Mouse (Mus musculus) megakaryocyte, embryonic 14.5 days (primary cell): ENCODE measurements around the gene Parvg. TPM values are rescaled to one million over a fixed set of nuclear protein-coding genes. Genes with fewer than 3 reads are reported as not detected.

Source experiments
- H3K27me3 ChIP-seq: replicated peaks from 2 replicates; pipeline ENCODE3; 2012; ENCODE audit warnings: inconsistent platforms
- H3K36me3 ChIP-seq: replicated peaks from 2 replicates; pipeline ENCODE3; 2012; ENCODE audit warnings: low read length, inconsistent platforms, mixed read lengths
- H3K4me1 ChIP-seq: 2 replicates; pipeline ENCODE4 v1.6.1; 2012; ENCODE audit warnings: inconsistent platforms
- H3K4me3 ChIP-seq: replicated peaks from 2 replicates; pipeline ENCODE3; 2012; ENCODE audit warnings: moderate library complexity, mild to moderate bottlenecking, inconsistent platforms
- H3K9me3 ChIP-seq: 2 replicates; pipeline ENCODE4 v1.6.1; 2012; ENCODE audit warnings: inconsistent platforms
- FLI1 ChIP-seq: IDR thresholded peaks from 2 replicates; pipeline ENCODE4 v1.6.1; 2012; ENCODE audit warnings: low read length, inconsistent platforms, mixed read lengths
- GATA1 ChIP-seq: IDR thresholded peaks from 3 replicates; pipeline ENCODE4 v1.6.1; 2012; ENCODE audit warnings: mixed read lengths, low read length, inconsistent platforms, borderline replicate concordance
- polyA plus RNA-seq: library from polyadenylated mRNA; stranded (reverse); fragments of >175 nt; gene quantifications from 2 replicates; pipeline ENCODE4 v1.2.3, GENCODE M21; 2012; ENCODE audit warnings: low replicate concordance; ENCODE audit not compliant: insufficient read depth

Parvg gene
- polyA plus RNA-seq, 1 experiment = 38.7 TPM

DNA sequence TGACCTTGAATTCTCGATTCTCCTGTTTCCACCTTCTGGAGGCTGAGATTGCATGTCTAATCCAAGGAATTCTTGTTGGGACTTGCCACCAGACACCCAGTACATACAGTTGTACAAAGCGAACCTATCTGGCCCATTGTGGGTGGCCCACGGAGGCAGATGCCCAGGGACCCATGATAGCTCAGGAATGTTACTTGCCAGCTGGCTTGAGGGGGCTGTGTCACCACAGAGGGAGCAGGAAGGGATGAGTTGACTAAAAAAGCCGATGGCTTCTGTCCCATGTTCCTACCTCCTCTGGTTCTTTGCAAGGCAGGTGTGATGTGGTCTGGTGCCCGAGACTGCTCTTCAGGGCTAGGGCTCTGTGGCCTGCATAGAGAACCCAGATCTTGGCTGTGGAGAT is 32.7 kb upstream of the Parvg start:
- Histone ChIP-seq H3K36me3 (peaks cover 97% of the 10 kb centered on the region), H3K4me3 (no peak overlapping the region), H3K27me3 (no peaks in the 10 kb centered on the region), H3K4me1 (peaks cover 65% of the 10 kb centered on the region), H3K9me3 (no peaks in the 10 kb centered on the region)
- TF ChIP-seq FLI1 (no peak), GATA1 (no peak)

DNA sequence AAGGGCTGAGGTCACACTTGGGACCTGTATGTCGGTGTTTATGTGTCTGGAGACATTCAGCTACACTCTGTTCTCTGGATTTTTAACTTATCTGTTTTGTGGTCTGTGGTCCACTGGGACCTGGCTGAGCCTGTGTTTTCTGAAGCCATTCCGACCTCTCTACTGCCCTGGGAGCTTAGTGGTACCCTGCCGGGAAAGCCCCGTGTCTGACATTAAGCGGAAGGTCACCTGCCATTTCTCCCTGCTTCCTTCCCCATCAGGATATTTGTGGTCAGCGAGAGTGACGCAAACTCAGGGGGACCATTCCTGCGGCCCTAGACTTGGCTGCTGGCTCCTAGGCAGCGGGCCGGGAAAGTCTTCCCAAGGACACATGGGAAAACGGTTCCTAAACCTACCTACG is 30.2 kb upstream of the Parvg start:
- no peaks in the 10 kb centered on the region for H3K9me3 ChIP-seq
- TF ChIP-seq FLI1 (no peak), GATA1 (no peak)
- no peaks in the 10 kb centered on the region for H3K27me3 ChIP-seq
- no peak overlapping the region for H3K4me3 ChIP-seq
- H3K4me1 ChIP-seq = peaks cover 65% of the 10 kb centered on the region
- H3K36me3 ChIP-seq = peaks cover 97% of the 10 kb centered on the region

DNA sequence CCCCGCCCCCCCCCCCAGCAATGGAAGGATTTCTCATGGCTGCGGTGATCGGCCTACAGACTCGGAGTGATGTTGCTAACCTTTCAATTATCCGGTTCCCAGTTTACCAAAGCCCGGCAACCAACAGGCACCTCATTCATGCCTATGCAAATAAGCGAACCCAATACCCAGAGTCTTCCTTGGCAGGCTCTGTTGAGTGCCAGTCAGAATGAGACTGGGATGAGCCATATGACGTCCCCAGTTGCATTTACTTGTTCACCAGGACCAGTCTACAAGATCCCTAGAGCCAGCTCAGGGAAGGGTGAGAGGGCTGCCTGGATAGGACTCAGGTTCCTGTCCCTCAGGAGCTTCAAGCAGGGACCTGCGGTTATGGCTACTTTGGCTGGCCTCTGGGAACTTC is 29.4 kb upstream of the Parvg start:
- Histone ChIP-seq H3K9me3 (no peaks in the 10 kb centered on the region), H3K4me1 (peaks cover 73% of the 10 kb centered on the region), H3K27me3 (no peaks in the 10 kb centered on the region), H3K4me3 (no peak overlapping the region), H3K36me3 (peaks cover 98% of the 10 kb centered on the region)
- no peak for TF ChIP-seq GATA1

DNA sequence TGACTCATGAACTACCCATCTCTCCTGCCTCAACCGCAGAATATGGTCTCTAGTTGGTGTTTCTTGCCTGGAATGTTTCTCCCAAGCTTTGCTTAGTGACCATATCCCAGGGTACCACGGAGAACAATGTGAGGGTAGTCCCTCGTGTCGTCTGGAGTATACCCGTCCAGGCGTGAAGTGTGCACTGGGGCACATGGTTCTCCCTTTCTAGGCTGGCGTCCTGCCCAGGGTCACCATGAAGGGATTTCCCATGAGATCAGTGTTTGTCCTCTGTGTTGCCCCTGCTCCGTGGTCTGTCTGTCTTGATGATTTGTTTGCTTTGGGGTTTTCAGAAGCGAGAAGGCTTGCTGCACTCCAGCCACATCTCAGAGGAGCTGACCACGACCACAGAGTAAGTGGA is 28.6 kb upstream of the Parvg start:
- TF ChIP-seq FLI1 = no peak
- TF ChIP-seq GATA1 = no peak
- Histone ChIP-seq H3K4me3 (no peak overlapping the region), H3K36me3 (peaks cover 98% of the 10 kb centered on the region), H3K4me1 (peaks cover 76% of the 10 kb centered on the region), H3K27me3 (no peaks in the 10 kb centered on the region), H3K9me3 (no peaks in the 10 kb centered on the region)

DNA sequence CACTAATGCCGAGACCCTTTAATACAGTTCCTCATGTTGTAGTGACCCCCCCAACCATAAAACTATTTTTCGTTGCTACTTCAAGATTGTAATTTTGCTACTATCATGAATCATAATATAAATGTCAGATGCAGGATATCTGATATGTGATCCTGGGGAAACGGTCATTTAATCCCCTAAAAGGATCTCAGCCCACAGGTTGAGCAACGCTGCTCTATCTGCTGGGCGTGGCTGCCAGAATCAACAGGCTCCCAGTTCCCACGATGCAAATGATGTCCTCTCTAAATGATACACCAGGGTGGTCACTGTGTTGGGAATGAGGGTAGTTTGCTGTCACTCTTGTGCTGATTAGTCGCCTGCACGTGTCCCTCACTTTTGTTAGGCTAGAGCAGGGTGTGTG is 26.4 kb upstream of the Parvg start:
- TF ChIP-seq GATA1 (no peak), FLI1 (no peak)
- Histone ChIP-seq H3K27me3 (no peaks in the 10 kb centered on the region), H3K9me3 (no peaks in the 10 kb centered on the region)

DNA sequence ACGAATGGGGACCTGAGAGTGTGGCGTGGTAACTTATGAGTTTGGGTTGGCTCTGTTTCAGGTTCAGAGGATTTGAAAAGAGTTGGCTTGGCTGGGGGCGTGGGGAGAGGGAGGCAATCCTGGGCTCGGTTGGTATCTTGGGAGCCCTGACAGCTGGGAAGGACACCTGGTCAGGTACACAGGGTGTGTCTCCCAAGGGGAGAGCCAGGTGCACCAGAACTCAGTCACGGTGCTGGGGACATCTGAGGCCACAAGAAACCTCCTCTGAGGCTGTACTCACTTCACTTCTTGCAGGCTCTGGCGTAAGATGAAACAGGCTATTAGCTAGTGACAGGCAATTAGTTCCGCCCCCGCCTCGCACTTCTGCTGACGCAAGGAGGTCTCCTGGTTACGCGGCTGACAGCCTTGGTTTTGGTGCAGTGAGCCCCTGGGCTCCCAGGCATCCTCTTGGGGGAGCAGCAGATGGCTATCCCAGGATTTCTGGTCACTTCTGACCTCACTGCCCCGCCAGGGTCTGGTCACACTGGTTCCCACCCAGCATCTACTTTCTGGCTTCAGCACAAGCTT is 24.9 kb upstream of the Parvg start:
- H3K4me3 ChIP-seq = no peak overlapping the region
- H3K4me1 ChIP-seq = peaks cover 85% of the 10 kb centered on the region
- no peaks in the 10 kb centered on the region for H3K27me3 ChIP-seq
- H3K9me3 ChIP-seq = no peaks in the 10 kb centered on the region
- TF ChIP-seq FLI1 = no peak
- no peak for TF ChIP-seq GATA1
- peaks cover 100% of the 10 kb centered on the region for H3K36me3 ChIP-seq

More for the DNA sequence above, 26.4 kb upstream of the Parvg start:
- Histone ChIP-seq H3K4me3 (no peak overlapping the region), H3K4me1 (peaks cover 82% of the 10 kb centered on the region), H3K36me3 (peaks cover 100% of the 10 kb centered on the region)

DNA sequence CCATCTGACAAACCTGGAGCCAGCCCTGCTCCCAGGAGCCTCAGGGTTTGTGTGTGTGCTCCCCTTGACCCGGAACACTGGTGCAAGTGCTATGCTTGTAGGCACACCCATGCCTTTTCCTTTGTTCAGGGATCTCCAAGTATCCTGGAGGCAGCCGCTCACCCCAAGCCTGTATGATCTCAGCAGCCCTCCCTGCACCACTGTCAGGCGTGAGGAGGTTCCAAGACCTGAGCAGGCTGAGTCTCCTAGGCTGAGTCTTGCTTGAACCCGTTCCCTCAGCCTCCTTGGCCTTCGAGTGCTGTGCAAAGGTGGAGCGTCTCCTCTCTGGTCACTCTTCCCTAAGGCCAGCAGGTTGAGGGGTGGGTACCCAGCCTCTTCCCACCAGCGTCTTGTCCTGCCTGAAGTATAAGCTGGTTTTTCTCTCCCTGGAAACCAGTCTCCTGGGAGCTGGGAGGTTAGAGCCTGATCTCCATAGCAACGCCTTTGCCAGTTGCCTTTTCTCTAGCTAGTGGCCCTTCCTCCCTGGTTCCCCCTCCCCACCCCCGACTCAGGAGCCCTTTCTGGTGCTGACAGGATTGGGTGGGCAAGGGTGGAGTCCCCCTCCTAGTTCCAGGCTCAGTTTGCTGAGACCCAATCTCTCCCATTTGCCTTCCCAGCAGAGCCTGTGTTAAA is 24.0 kb upstream of the Parvg start:
- no peaks in the 10 kb centered on the region for H3K9me3 ChIP-seq
- TF ChIP-seq GATA1 (no peak), FLI1 (no peak)
- no peaks in the 10 kb centered on the region for H3K27me3 ChIP-seq
- H3K4me1 ChIP-seq = peaks cover 81% of the 10 kb centered on the region
- H3K36me3 ChIP-seq = peaks cover 100% of the 10 kb centered on the region
- no peak overlapping the region for H3K4me3 ChIP-seq

DNA sequence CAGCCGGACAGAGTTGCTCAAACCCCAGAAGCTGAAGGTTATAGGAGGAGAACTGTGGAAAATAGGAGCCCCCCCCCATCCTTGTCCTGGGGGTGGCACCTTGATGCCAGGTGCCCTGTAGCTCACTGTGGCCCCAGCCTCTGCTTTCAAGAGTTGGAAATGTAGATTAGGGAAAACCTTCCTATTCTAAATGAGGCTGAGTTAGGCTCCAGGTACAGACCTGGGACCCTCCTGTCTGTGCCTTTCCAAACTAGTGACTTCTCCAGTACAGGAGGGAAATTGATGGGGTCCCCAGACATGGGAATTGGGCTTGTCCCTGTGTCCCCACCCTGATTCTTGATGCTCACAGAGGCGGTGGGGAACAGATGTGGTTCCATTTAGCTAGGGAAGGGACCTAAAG is 23.2 kb upstream of the Parvg start:
- Histone ChIP-seq H3K4me1 (peaks cover 77% of the 10 kb centered on the region), H3K4me3 (no peak overlapping the region), H3K27me3 (no peaks in the 10 kb centered on the region), H3K36me3 (peaks cover 100% of the 10 kb centered on the region), H3K9me3 (no peaks in the 10 kb centered on the region)
- TF ChIP-seq FLI1 (no peak), GATA1 (no peak)

DNA sequence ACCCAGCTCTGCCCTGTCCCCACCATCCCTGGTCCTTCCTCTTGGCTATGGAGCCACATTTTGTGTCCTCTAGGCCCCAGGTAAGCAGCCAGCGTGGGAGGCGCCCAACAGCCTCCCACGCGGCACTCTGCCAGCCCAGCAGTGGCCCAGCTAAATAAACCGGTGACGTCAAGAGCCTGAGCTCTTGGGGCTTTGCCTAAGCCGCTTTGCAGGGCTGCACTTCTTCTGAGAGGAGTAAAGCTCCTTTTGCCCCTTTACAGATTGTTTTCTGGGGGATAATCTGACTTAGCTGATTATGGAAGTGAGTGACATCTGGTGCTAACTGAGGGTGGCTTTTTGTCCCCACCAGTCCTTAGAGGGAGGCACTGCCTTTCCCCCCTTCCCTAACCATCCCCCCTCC is 22.8 kb upstream of the Parvg start:
- no peaks in the 10 kb centered on the region for H3K27me3 ChIP-seq
- H3K4me3 ChIP-seq = no peak overlapping the region
- H3K4me1 ChIP-seq = peaks cover 78% of the 10 kb centered on the region
- peaks cover 100% of the 10 kb centered on the region for H3K36me3 ChIP-seq
- TF ChIP-seq GATA1 (no peak), FLI1 (no peak)
- H3K9me3 ChIP-seq = no peaks in the 10 kb centered on the region

DNA sequence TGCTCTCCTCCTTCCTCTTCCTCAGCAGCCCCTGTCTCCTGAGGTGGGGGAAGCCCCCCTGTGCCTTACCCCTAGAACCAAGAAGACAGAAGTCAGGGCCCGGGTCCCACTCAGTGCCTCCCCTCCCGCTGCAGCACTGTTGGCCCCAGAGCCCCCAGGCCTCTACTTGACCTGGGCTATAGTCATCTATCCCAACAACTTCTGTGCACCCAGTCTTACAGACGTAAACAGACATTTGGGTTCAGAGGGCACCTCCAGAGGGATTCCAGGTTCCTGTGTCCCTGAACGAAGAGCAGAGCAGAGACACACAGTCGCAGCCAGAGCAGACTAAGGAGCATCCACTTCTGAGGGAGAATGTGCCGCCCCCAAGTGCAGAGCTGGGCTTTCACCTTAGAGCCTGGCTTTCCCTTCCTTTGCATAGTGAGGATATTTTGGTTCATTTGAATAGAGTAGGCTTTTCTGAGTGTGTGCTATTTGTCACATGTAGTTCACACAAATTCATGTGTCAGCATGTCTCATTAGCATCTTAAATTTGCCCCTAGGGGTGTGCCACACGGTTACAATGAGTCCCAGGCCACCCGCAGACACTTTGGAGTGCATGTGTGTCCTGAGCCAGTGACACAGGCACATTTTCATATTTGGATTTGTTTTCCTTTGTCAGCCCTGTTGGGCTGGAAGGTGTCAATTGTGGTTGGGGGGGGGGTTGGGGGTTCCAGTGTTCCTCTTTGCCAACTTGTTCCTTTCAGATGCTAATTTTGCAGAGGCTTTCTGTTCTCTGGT is 22.0 kb upstream of the Parvg start:
- TF ChIP-seq GATA1 = no peak
- TF ChIP-seq FLI1 = no peak
- Histone ChIP-seq H3K4me3 (no peak overlapping the region), H3K9me3 (no peaks in the 10 kb centered on the region), H3K36me3 (peaks cover 99% of the 10 kb centered on the region), H3K27me3 (no peaks in the 10 kb centered on the region), H3K4me1 (peaks cover 72% of the 10 kb centered on the region)
